Mouse (Mus musculus) lung, postnatal 0 days (tissue): ENCODE results near the gene Pnpla8.
A peak's percentile ranks its signal among the peaks of the same experiment; 100 is the strongest.

Experiments used
- CTCF ChIP-seq: IDR thresholded peaks from 2 replicates; pipeline ENCODE4 v1.5.1; 2016; ENCODE audit warnings: antibody characterized with exemption, mild to moderate bottlenecking
- EP300 ChIP-seq: IDR thresholded peaks from 2 replicates; pipeline ENCODE4 v1.6.1; 2016; ENCODE audit warnings: antibody characterized with exemption, mild to moderate bottlenecking, control low read depth

DNA sequence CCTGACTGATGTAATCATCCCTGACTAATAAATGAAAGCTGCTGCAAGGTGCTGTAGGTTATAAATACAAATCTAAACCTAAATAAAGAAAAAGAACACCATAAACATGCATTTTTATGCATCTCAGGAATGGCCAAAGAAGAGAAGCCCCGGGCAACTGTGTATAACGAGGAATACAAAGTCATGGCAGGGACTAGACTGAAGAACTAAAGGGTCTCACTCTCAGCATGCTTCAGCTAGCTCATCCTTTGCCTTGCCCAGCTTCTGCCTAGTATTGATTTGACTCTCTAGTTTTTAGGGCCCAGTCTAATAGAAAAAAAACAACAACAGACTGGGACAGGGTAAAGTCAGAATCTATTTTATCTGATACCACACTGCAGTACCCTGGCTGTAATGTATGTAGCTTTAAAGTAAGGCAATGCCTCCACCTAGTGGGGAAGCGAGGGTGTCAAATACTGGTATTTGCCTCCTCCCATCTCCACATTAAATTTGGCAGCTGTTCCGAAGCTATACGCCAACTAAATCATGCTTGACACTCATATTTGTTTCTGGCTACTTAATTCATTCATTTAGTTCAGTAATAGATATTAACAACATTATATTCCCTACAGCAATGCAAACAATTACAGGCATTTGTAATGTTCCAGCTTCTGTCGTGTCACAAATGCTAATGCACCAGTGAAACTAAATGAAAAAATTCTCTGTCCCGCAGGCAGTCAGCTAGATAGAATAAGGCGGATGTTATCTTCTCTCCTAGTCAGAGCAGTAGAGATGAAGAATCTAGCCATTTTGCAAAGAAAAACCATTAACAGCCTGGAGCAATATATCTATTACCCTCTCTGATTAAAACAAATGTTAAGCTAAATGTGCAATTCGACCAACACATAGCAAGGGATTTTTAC is 39.8 kb upstream of the Pnpla8 start:
- TF ChIP-seq CTCF (peak; percentile 80), EP300 (no peak)
